Comparison of ENCODE assay signal across 11 mouse cellular contexts in genomic region chr12:117915826-117916588, GRCm38 (mm10).
DNase-seq lines count a peak whose midpoint lies in the region; ATAC-seq and TF ChIP-seq lines count a peak whose summit lies in the region.
"Had no signal": no experiment of that assay in that cellular context is flagged by ENCODE, and none has a peak within 500 bp of the region (broad histone marks: within the 10 kb centered on the region; RNA-seq: fewer than 3 reads in every experiment).

No protein-coding gene starts in this region.

- POLR2A ChIA-PET in Patski (lab: Charles Lee) = no interaction called here

- peak; percentile 12 for DNase-seq in Patski (ENCODE audit: low read depth, low spot score)
- DNase-seq in embryo, embryonic 10.5 days (ENCODE audit: low spot score) = peak; percentile 44
- DNase-seq in kidney, adult 18-20 months = peak; percentile 20
- no peak for DNase-seq in urinary bladder, adult 18-20 months (ENCODE audit: low spot score in 2 of 2)
- DNase-seq in testis, postnatal 10 days (ENCODE audit: low spot score) = no peak
- no peak for DNase-seq in adrenal gland, adult 2 months
- no peak for DNase-seq in cerebellum, adult 18-20 months
- DNase-seq: heart, adult 18-20 months; layer of hippocampus, postnatal 36 days; right cerebral cortex, postnatal 14 days had no signal

- CTCF ChIA-PET in Patski (lab: Charles Lee) = no interaction called here

- TF ChIP-seq CTCF in Patski (IDR thresholded peaks at IDR 0.05) = no peak

- ATAC-seq in Patski = no peak
- 0 out of 2 replicates have a peak, but pooled peaks have one; percentile 31 for ATAC-seq in megakaryocyte progenitor cell, adult 5-6 weeks (replicated peaks; ENCODE audit: poor library complexity)

- no peaks in the 10 kb centered on the region for H3K27me3 ChIP-seq in Patski

- in situ Hi-C loops in Patski (cut with MboI; ENCODE audit: low pct_unique_long_range_greater_than_20kb) = no loop called here

Comparison
In these comparisons a context has a peak if more than half of its experiments do, and no peak if none do; other contexts are left out.
1. DNase-seq: peak in Patski (single experiment), embryo, embryonic 10.5 days (single experiment) and kidney, adult 18-20 months (single experiment); none in urinary bladder, adult 18-20 months (0 of 2), testis, postnatal 10 days (single experiment), adrenal gland, adult 2 months (single experiment) and cerebellum, adult 18-20 months (0 of 2).